Mouse (Mus musculus): ENCODE data around the gene Snrpg. TPM values are rescaled to one million over a fixed set of nuclear protein-coding genes. Genes with fewer than 3 reads are reported as not detected.
A peak's percentile ranks its signal among the peaks of the same experiment; 100 is the strongest.

Gene Snrpg
- total and polyA plus RNA-seq, 3 experiments: 761 to 1,339 (median 796) TPM

DNA sequence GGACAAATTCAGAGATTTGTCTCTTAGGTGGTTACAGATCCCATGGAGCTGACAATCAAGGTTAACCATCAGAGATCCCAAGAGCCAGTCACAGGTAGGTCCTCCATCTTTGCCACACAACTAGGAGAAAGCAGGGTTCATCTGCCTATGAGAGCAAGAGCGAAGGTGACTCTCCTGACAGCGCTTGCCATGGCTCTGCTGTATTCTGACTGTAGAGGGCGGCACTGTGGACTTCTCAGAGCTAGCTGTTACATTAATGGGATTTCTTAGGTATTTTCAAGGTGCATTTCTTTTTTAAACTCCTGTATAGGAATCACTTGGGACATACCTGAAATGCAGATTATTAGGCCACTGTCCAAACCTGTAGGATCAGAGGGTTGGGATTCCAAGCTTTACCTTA, 16.2 kb upstream of the Snrpg start:
- H3K4me1 ChIP-seq (ENCODE audit: control insufficient read depth in 1 of 2, insufficient read depth in 2 of 2, low read length in 2 of 2): peaks cover 0 to 2% of the 10 kb centered on the region in 2 experiments; a peak in 1 of 4 replicates
- H3K36me3 ChIP-seq (ENCODE audit: control insufficient read depth in 1 of 2, insufficient read depth in 2 of 2, low read length in 2 of 2): no peaks in the 10 kb centered on the region
- H3K9me3 ChIP-seq (replicated peaks; ENCODE audit: insufficient read depth, low read length): no peaks in the 10 kb centered on the region
- no peak overlapping the region for H3K4me3 ChIP-seq (ENCODE audit: control insufficient read depth in 1 of 2, insufficient read depth in 1 of 2, low read depth in 2 of 2, low read length in 2 of 2)
- DNase-seq (ENCODE audit: low read depth, low spot score): peak; percentile 27
- H3K27me3 ChIP-seq (ENCODE audit: control insufficient read depth in 1 of 2, insufficient read depth in 2 of 2, low read length in 2 of 2): peaks cover 4% of the 10 kb centered on the region in 2 experiments
- TF ChIP-seq ETS1 (IDR thresholded peaks at IDR 0.05; ENCODE audit: low read depth, low read length) (no peak), HCFC1 (IDR thresholded peaks at IDR 0.05; ENCODE audit: low read depth, low read length) (no peak), GATA1 (IDR thresholded peaks at IDR 0.05; ENCODE audit: low read depth, low read length) (no peak), CTCF (IDR thresholded peaks at IDR 0.05 in 2 of 3, conservative IDR thresholded peaks at IDR 0.05 in 1 of 3; ENCODE audit: control insufficient read depth in 1 of 3, insufficient read depth in 1 of 3, low read depth in 2 of 3, low read length in 3 of 3, poor library complexity in 1 of 3, severe bottlenecking in 1 of 3) (peak in 2 of 3 experiments; percentile 21 to 45; a peak in 3 of 6 replicates), SMC3 (IDR thresholded peaks at IDR 0.05; ENCODE audit: low read depth, low read length) (peak; percentile 33)
- H3K9ac ChIP-seq (ENCODE audit: control insufficient read depth, low read depth, low read length, poor library complexity, severe bottlenecking): no peak overlapping the region
- no peak overlapping the region for H3K27ac ChIP-seq (ENCODE audit: control insufficient read depth, low read depth, low read length)
- no peaks in the 10 kb centered on the region for H3K79me2 ChIP-seq (ENCODE audit: control insufficient read depth, insufficient read depth, low read length, poor library complexity)

DNA sequence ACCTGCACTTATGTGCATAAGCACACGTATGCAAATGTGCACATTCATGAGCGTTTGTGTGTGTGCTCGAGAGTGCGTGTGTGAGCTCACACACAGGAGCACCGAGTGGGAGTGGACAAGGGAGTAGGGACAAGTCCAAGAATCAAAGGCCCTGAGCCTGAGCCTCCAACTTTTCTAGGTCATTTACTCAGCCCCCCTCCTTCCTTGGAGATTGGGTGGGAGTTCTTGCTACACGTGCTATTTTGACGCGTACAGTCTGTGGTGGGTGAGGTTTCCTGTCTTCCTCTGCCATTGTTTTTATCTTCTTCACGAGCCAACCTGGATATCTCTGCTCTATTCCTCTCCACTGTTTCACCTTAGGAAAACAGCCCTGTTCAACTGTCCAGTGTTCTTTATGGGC, 14.1 kb upstream of the Snrpg start:
- H3K79me2 ChIP-seq (ENCODE audit: control insufficient read depth, insufficient read depth, low read length, poor library complexity): no peaks in the 10 kb centered on the region
- DNase-seq (ENCODE audit: low read depth, low spot score): no peak
- no peaks in the 10 kb centered on the region for H3K36me3 ChIP-seq (ENCODE audit: control insufficient read depth in 1 of 2, insufficient read depth in 2 of 2, low read length in 2 of 2)
- no peak overlapping the region for H3K4me3 ChIP-seq (ENCODE audit: control insufficient read depth in 1 of 2, insufficient read depth in 1 of 2, low read depth in 2 of 2, low read length in 2 of 2)
- H3K27me3 ChIP-seq (ENCODE audit: control insufficient read depth in 1 of 2, insufficient read depth in 2 of 2, low read length in 2 of 2): peaks cover 4% of the 10 kb centered on the region in 2 experiments
- peaks cover 0 to 2% of the 10 kb centered on the region in 2 experiments; a peak in 1 of 4 replicates for H3K4me1 ChIP-seq (ENCODE audit: control insufficient read depth in 1 of 2, insufficient read depth in 2 of 2, low read length in 2 of 2)
- no peaks in the 10 kb centered on the region for H3K9me3 ChIP-seq (replicated peaks; ENCODE audit: insufficient read depth, low read length)
- no peak for TF ChIP-seq JUND (IDR thresholded peaks at IDR 0.05; ENCODE audit: low read depth, low read length)
- TF ChIP-seq BHLHE40 (IDR thresholded peaks at IDR 0.05; ENCODE audit: borderline replicate concordance, low read depth, low read length): peak; percentile 54; the same call in 1 of the 2 replicates
- no peak for TF ChIP-seq RCOR1 (IDR thresholded peaks at IDR 0.05; ENCODE audit: low read depth, low read length)
- TF ChIP-seq NELFE (IDR thresholded peaks at IDR 0.05; ENCODE audit: low read depth, low read length): no peak
- TF ChIP-seq CTCF (IDR thresholded peaks at IDR 0.05 in 2 of 3, conservative IDR thresholded peaks at IDR 0.05 in 1 of 3; ENCODE audit: control insufficient read depth in 1 of 3, insufficient read depth in 1 of 3, low read depth in 2 of 3, low read length in 3 of 3, poor library complexity in 1 of 3, severe bottlenecking in 1 of 3): no peak
- TF ChIP-seq TCF12 (IDR thresholded peaks at IDR 0.05; ENCODE audit: low read depth, low read length): no peak
- TF ChIP-seq GATA1 (IDR thresholded peaks at IDR 0.05; ENCODE audit: low read depth, low read length): no peak
- TF ChIP-seq ETS1 (IDR thresholded peaks at IDR 0.05; ENCODE audit: low read depth, low read length): no peak
- no peak for TF ChIP-seq ELF1 (IDR thresholded peaks at IDR 0.05; ENCODE audit: low read depth, low read length)
- TF ChIP-seq HCFC1 (IDR thresholded peaks at IDR 0.05; ENCODE audit: low read depth, low read length): no peak
- TF ChIP-seq E2F4 (IDR thresholded peaks at IDR 0.05; ENCODE audit: borderline replicate concordance, low read depth, low read length): no peak
- TF ChIP-seq MAX (IDR thresholded peaks at IDR 0.05; ENCODE audit: low read length): 0 out of 2 replicates have a peak, but pooled peaks have one; percentile 22
- no peak overlapping the region for H3K9ac ChIP-seq (ENCODE audit: control insufficient read depth, low read depth, low read length, poor library complexity, severe bottlenecking)
- H3K27ac ChIP-seq (ENCODE audit: control insufficient read depth, low read depth, low read length): no peak overlapping the region

DNA sequence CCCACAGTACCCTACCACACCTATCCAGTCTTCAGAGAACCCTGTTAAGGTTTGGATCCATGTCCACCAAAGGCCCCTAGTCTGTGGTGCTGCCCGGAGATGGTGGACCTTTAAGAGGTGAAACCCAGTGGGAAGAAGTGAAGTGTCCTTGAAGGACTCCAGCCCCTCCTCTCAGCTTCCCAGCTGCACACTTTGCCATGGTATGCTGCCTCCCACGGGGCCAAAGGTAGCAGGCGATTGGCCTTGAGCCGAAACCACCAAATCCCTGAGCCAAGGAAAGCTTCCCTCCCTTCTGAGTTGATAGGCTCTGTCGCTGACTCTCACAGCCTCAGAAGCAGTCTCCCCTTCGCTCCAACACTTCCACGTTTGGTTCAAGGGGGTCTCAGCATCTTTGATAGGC, 10.4 kb upstream of the Snrpg start:
- Histone ChIP-seq H3K9ac (ENCODE audit: control insufficient read depth, low read depth, low read length, poor library complexity, severe bottlenecking) (no peak overlapping the region), H3K27ac (ENCODE audit: control insufficient read depth, low read depth, low read length) (no peak overlapping the region), H3K36me3 (ENCODE audit: control insufficient read depth in 1 of 2, insufficient read depth in 2 of 2, low read length in 2 of 2) (peaks cover 0 to 2% of the 10 kb centered on the region in 2 experiments; a peak in 1 of 4 replicates), H3K27me3 (ENCODE audit: control insufficient read depth in 1 of 2, insufficient read depth in 2 of 2, low read length in 2 of 2) (no peaks in the 10 kb centered on the region), H3K4me1 (ENCODE audit: control insufficient read depth in 1 of 2, insufficient read depth in 2 of 2, low read length in 2 of 2) (peaks cover 0 to 5% of the 10 kb centered on the region in 2 experiments; a peak in 2 of 4 replicates), H3K79me2 (ENCODE audit: control insufficient read depth, insufficient read depth, low read length, poor library complexity) (peaks cover 2% of the 10 kb centered on the region), H3K4me3 (ENCODE audit: control insufficient read depth in 1 of 2, insufficient read depth in 1 of 2, low read depth in 2 of 2, low read length in 2 of 2) (no peak overlapping the region), H3K9me3 (replicated peaks; ENCODE audit: insufficient read depth, low read length) (no peaks in the 10 kb centered on the region)
- DNase-seq (ENCODE audit: low read depth, low spot score): no peak
- no peak for TF ChIP-seq BHLHE40 (IDR thresholded peaks at IDR 0.05; ENCODE audit: borderline replicate concordance, low read depth, low read length)
- TF ChIP-seq JUND (IDR thresholded peaks at IDR 0.05; ENCODE audit: low read depth, low read length): no peak
- no peak for TF ChIP-seq TBP (IDR thresholded peaks at IDR 0.05; ENCODE audit: low read depth, low read length)
- TF ChIP-seq USF1 (IDR thresholded peaks at IDR 0.05; ENCODE audit: low read depth, low read length): no peak
- TF ChIP-seq GATA1 (IDR thresholded peaks at IDR 0.05; ENCODE audit: low read depth, low read length): no peak
- no peak for TF ChIP-seq ZC3H11A (IDR thresholded peaks at IDR 0.05; ENCODE audit: low read depth, low read length)
- no peak for TF ChIP-seq KAT2A (conservative IDR thresholded peaks at IDR 0.05; ENCODE audit: low read depth, low read length)
- TF ChIP-seq MYB (IDR thresholded peaks at IDR 0.05; ENCODE audit: low read depth, low read length): no peak
- no peak for TF ChIP-seq GABPA (IDR thresholded peaks at IDR 0.05; ENCODE audit: low read depth, low read length)
- TF ChIP-seq MXI1 (IDR thresholded peaks at IDR 0.05; ENCODE audit: low read depth, low read length): no peak
- TF ChIP-seq ZMIZ1 (IDR thresholded peaks at IDR 0.05; ENCODE audit: low read depth, low read length): no peak
- TF ChIP-seq RCOR1 (IDR thresholded peaks at IDR 0.05; ENCODE audit: low read depth, low read length): no peak
- no peak for TF ChIP-seq MAZ (IDR thresholded peaks at IDR 0.05; ENCODE audit: low read depth, low read length)
- no peak for TF ChIP-seq CHD1 (IDR thresholded peaks at IDR 0.05; ENCODE audit: low read depth, low read length)
- no peak for TF ChIP-seq SIN3A (IDR thresholded peaks at IDR 0.05; ENCODE audit: low read length)
